Mouse (Mus musculus): Measurements from ENCODE around the gene Iqch. TPM values are rescaled to one million over a fixed set of nuclear protein-coding genes. Genes with fewer than 3 reads are reported as not detected.

Gene Iqch
- polyA plus RNA-seq, 1 experiment, result not detected

- no peak for TF ChIP-seq POLR2A (IDR thresholded peaks at IDR 0.05; ENCODE audit: insufficient read depth, low read length)
- TF ChIP-seq CTCF (IDR thresholded peaks at IDR 0.05; ENCODE audit: low read depth, low read length), result no peak
- TF ChIP-seq EP300 (IDR thresholded peaks at IDR 0.05; ENCODE audit: insufficient read depth, low read depth, low read length), result no peak
- Histone ChIP-seq H3K36me3 (ENCODE audit: control insufficient read depth, insufficient read depth, low read length, poor library complexity, severe bottlenecking) (no peaks in the 10 kb centered on the region), H3K4me1 (ENCODE audit: control insufficient read depth, insufficient read depth, low read length) (no peaks in the 10 kb centered on the region), H3K27ac (ENCODE audit: insufficient read depth, low read length) (no peak overlapping the region), H3K27me3 (ENCODE audit: control insufficient read depth, insufficient read depth, low read length, poor library complexity, severe bottlenecking) (no peaks in the 10 kb centered on the region), H3K4me3 (ENCODE audit: low read depth, low read length) (no peak overlapping the region), H3K9ac (ENCODE audit: low read depth, poor library complexity, severe bottlenecking) (no peak overlapping the region), H3K9me3 (replicated peaks; ENCODE audit: control insufficient read depth, insufficient read depth, low read length, poor library complexity, severe bottlenecking) (no peaks in the 10 kb centered on the region)
Observed at GRCm38 (mm10) chr9:63465561-63465960, 136.7 kb downstream of the Iqch start.

- Histone ChIP-seq H3K27me3 (ENCODE audit: control insufficient read depth, insufficient read depth, low read length, poor library complexity, severe bottlenecking) (no peaks in the 10 kb centered on the region), H3K36me3 (ENCODE audit: control insufficient read depth, insufficient read depth, low read length, poor library complexity, severe bottlenecking) (no peaks in the 10 kb centered on the region), H3K9ac (ENCODE audit: low read depth, poor library complexity, severe bottlenecking) (no peak overlapping the region), H3K4me1 (ENCODE audit: control insufficient read depth, insufficient read depth, low read length) (no peaks in the 10 kb centered on the region), H3K27ac (ENCODE audit: insufficient read depth, low read length) (no peak overlapping the region), H3K4me3 (ENCODE audit: low read depth, low read length) (no peak overlapping the region), H3K9me3 (replicated peaks; ENCODE audit: control insufficient read depth, insufficient read depth, low read length, poor library complexity, severe bottlenecking) (no peaks in the 10 kb centered on the region)
- TF ChIP-seq POLR2A (IDR thresholded peaks at IDR 0.05; ENCODE audit: insufficient read depth, low read length) (no peak), EP300 (IDR thresholded peaks at IDR 0.05; ENCODE audit: insufficient read depth, low read depth, low read length) (no peak), CTCF (IDR thresholded peaks at IDR 0.05; ENCODE audit: low read depth, low read length) (peak; percentile 12)
Observed at GRCm38 (mm10) chr9:63462296-63462695, 140.0 kb downstream of the Iqch start.

GRCm38 (mm10) chr9:63456401-63456800, 145.9 kb downstream of the Iqch start:
- Histone ChIP-seq H3K4me1 (ENCODE audit: control insufficient read depth, insufficient read depth, low read length) (no peaks in the 10 kb centered on the region), H3K27me3 (ENCODE audit: control insufficient read depth, insufficient read depth, low read length, poor library complexity, severe bottlenecking) (no peaks in the 10 kb centered on the region), H3K9me3 (replicated peaks; ENCODE audit: control insufficient read depth, insufficient read depth, low read length, poor library complexity, severe bottlenecking) (no peaks in the 10 kb centered on the region), H3K36me3 (ENCODE audit: control insufficient read depth, insufficient read depth, low read length, poor library complexity, severe bottlenecking) (no peaks in the 10 kb centered on the region), H3K27ac (ENCODE audit: insufficient read depth, low read length) (no peak overlapping the region), H3K4me3 (ENCODE audit: low read depth, low read length) (no peak overlapping the region), H3K9ac (ENCODE audit: low read depth, poor library complexity, severe bottlenecking) (no peak overlapping the region)
- no peak for TF ChIP-seq CTCF (IDR thresholded peaks at IDR 0.05; ENCODE audit: low read depth, low read length)
- no peak for TF ChIP-seq POLR2A (IDR thresholded peaks at IDR 0.05; ENCODE audit: insufficient read depth, low read length)
- TF ChIP-seq EP300 (IDR thresholded peaks at IDR 0.05; ENCODE audit: insufficient read depth, low read depth, low read length), result no peak

- Histone ChIP-seq H3K27ac (ENCODE audit: insufficient read depth, low read length) (no peak overlapping the region), H3K4me1 (ENCODE audit: control insufficient read depth, insufficient read depth, low read length) (no peaks in the 10 kb centered on the region), H3K27me3 (ENCODE audit: control insufficient read depth, insufficient read depth, low read length, poor library complexity, severe bottlenecking) (no peaks in the 10 kb centered on the region), H3K9me3 (replicated peaks; ENCODE audit: control insufficient read depth, insufficient read depth, low read length, poor library complexity, severe bottlenecking) (no peaks in the 10 kb centered on the region), H3K9ac (ENCODE audit: low read depth, poor library complexity, severe bottlenecking) (no peak overlapping the region), H3K36me3 (ENCODE audit: control insufficient read depth, insufficient read depth, low read length, poor library complexity, severe bottlenecking) (no peaks in the 10 kb centered on the region), H3K4me3 (ENCODE audit: low read depth, low read length) (no peak overlapping the region)
- TF ChIP-seq POLR2A (IDR thresholded peaks at IDR 0.05; ENCODE audit: insufficient read depth, low read length) (no peak), EP300 (IDR thresholded peaks at IDR 0.05; ENCODE audit: insufficient read depth, low read depth, low read length) (no peak), CTCF (IDR thresholded peaks at IDR 0.05; ENCODE audit: low read depth, low read length) (no peak)
Observed at GRCm38 (mm10) chr9:63454341-63454740, 148.0 kb downstream of the Iqch start.

GRCm38 (mm10) chr9:63450531-63451030, 151.7 kb downstream of the Iqch start:
- Histone ChIP-seq H3K4me3 (ENCODE audit: low read depth, low read length) (no peak overlapping the region), H3K27me3 (ENCODE audit: control insufficient read depth, insufficient read depth, low read length, poor library complexity, severe bottlenecking) (no peaks in the 10 kb centered on the region), H3K9ac (ENCODE audit: low read depth, poor library complexity, severe bottlenecking) (no peak overlapping the region), H3K9me3 (replicated peaks; ENCODE audit: control insufficient read depth, insufficient read depth, low read length, poor library complexity, severe bottlenecking) (no peaks in the 10 kb centered on the region), H3K36me3 (ENCODE audit: control insufficient read depth, insufficient read depth, low read length, poor library complexity, severe bottlenecking) (no peaks in the 10 kb centered on the region), H3K4me1 (ENCODE audit: control insufficient read depth, insufficient read depth, low read length) (no peaks in the 10 kb centered on the region), H3K27ac (ENCODE audit: insufficient read depth, low read length) (no peak overlapping the region)
- TF ChIP-seq POLR2A (IDR thresholded peaks at IDR 0.05; ENCODE audit: insufficient read depth, low read length) (no peak), EP300 (IDR thresholded peaks at IDR 0.05; ENCODE audit: insufficient read depth, low read depth, low read length) (no peak), CTCF (IDR thresholded peaks at IDR 0.05; ENCODE audit: low read depth, low read length) (no peak)

GRCm38 (mm10) chr9:63443695-63444094, 158.6 kb downstream of the Iqch start:
- no peak for TF ChIP-seq EP300 (IDR thresholded peaks at IDR 0.05; ENCODE audit: insufficient read depth, low read depth, low read length)
- TF ChIP-seq CTCF (IDR thresholded peaks at IDR 0.05; ENCODE audit: low read depth, low read length), result no peak
- TF ChIP-seq POLR2A (IDR thresholded peaks at IDR 0.05; ENCODE audit: insufficient read depth, low read length), result no peak

More at GRCm38 (mm10) chr9:63443695-63444094, 158.6 kb downstream of the Iqch start:
- no peak overlapping the region for H3K4me3 ChIP-seq (ENCODE audit: low read depth, low read length)
- no peaks in the 10 kb centered on the region for H3K9me3 ChIP-seq (replicated peaks; ENCODE audit: control insufficient read depth, insufficient read depth, low read length, poor library complexity, severe bottlenecking)
- H3K36me3 ChIP-seq (ENCODE audit: control insufficient read depth, insufficient read depth, low read length, poor library complexity, severe bottlenecking), result no peaks in the 10 kb centered on the region
- no peaks in the 10 kb centered on the region for H3K4me1 ChIP-seq (ENCODE audit: control insufficient read depth, insufficient read depth, low read length)
- no peak overlapping the region for H3K9ac ChIP-seq (ENCODE audit: low read depth, poor library complexity, severe bottlenecking)
- H3K27me3 ChIP-seq (ENCODE audit: control insufficient read depth, insufficient read depth, low read length, poor library complexity, severe bottlenecking), result no peaks in the 10 kb centered on the region
- H3K27ac ChIP-seq (ENCODE audit: insufficient read depth, low read length), result no peak overlapping the region
